Mouse (Mus musculus) adrenal gland, postnatal 10 days (tissue): ENCODE data around the gene Cd160. TPM values are rescaled to one million over a fixed set of nuclear protein-coding genes. Genes with fewer than 3 reads are reported as not detected.

Experiments
- DNase-seq: peaks from one replicate; pipeline ENCODE4 v3.0.0; 2021; ENCODE audit warnings: mixed read lengths
- total RNA-seq, 2 experiments: library from RNA; stranded (reverse); gene quantifications; 2 replicates each; pipeline ENCODE4 v1.2.3; 2021

The Cd160 gene
- total RNA-seq, 2 experiments from 2014 or later = 0.27 to 0.39 TPM

GRCm38 (mm10) chr3:96757691-96758090 lies 71.5 kb downstream of the Cd160 start:
- DNase-seq = no peak

DNA sequence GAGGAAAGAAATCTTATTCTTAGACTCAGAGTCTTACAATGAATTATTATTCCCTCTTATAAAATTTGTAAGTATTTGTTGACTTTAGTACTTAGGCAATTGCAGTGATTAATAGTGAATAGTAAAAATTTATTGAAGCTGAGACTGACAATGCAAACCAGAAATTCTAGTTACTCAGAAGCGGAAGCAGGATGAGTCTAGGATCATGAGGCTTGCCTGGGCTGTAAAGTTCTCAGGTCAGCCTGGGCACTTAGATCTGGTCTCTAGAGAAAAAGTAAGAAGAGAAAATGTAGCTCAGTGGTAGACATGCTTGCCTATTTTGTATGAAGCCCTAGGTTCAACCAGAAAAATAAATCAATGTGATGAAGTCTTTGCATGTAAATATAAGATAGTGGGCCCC lies 73.2 kb downstream of the Cd160 start:
- no peak for DNase-seq

Other genes starting within 250 kb of the Cd160 start
- 10 to 100 TPM; 29.3 to 34.3 TPM for gene Polr3gl, start 235.2 kb downstream of the Cd160 start, total RNA-seq
- gene Ankrd34a, start 232.7 kb downstream of the Cd160 start, total RNA-seq = under 1 TPM; 0.54 to 0.55 TPM
- 10 to 100 TPM; 33.3 to 42.6 TPM for gene Lix1l, start 228.2 kb downstream of the Cd160 start, total RNA-seq
- 10 to 100 TPM; 68.8 to 72.9 TPM for gene Rbm8a, start 199.4 kb downstream of the Cd160 start, total RNA-seq
- gene Pex11b, start 194.0 kb downstream of the Cd160 start, total RNA-seq = 10 to 100 TPM; 46.7 to 48.4 TPM
- gene Gm42957, start 193.9 kb downstream of the Cd160 start, total RNA-seq = under 1 TPM; 0.24 to 0.33 TPM
- gene Itga10, start 183.8 kb downstream of the Cd160 start, total RNA-seq = 1 to 10 TPM; 1.8 to 2.0 TPM
- 1 to 10 TPM; 1.5 to 1.9 TPM for gene Ankrd35, start 159.2 kb downstream of the Cd160 start, total RNA-seq
- gene Pias3, start 133.0 kb downstream of the Cd160 start, total RNA-seq = 10 to 100 TPM; 22.0 to 32.0 TPM
- 1 to 10 TPM; 3.1 to 5.3 TPM for gene Nudt17, start 120.8 kb downstream of the Cd160 start, total RNA-seq
- 10 to 100 TPM; 28.0 to 32.7 TPM for gene Polr3c, start 101.7 kb downstream of the Cd160 start, total RNA-seq
- 10 to 100 TPM; 34.1 to 35.7 TPM for gene Rnf115, start 101.7 kb downstream of the Cd160 start, total RNA-seq
- gene Pdzk1, start 67 bp downstream of the Cd160 start, total RNA-seq = 1 to 10 TPM; 4.9 to 9.1 TPM
- gene Gja5, start 75.3 kb upstream of the Cd160 start, total RNA-seq = 1 to 10 TPM; 3.9 to 4.4 TPM
- 10 to 100 TPM; 27.7 to 31.2 TPM for gene Gpr89, start 76.0 kb upstream of the Cd160 start, total RNA-seq
- gene Gja8, start 96.7 kb upstream of the Cd160 start, total RNA-seq = not detected